Mouse (Mus musculus) adipocyte (in vitro differentiated cells): ENCODE measurements around the gene Macrod2.

Experiments used
- DNase-seq: peaks from one replicate; pipeline ENCODE4 v3.0.0-alpha.2; 2016; ENCODE audit warnings: low spot score

Macrod2 gene

GRCm38 (mm10) chr2:142230985-142231549, 1836.0 kb downstream of the Macrod2 start:
- no peak for DNase-seq

GRCm38 (mm10) chr2:142232828-142233227, 1837.7 kb downstream of the Macrod2 start:
- DNase-seq: no peak

GRCm38 (mm10) chr2:142243483-142243882, 1848.4 kb downstream of the Macrod2 start:
- DNase-seq: no peak

GRCm38 (mm10) chr2:142250383-142250782, 1855.3 kb downstream of the Macrod2 start:
- no peak for DNase-seq

- DNase-seq: no peak
These were observed 1856.4 kb downstream of the Macrod2 start for GRCm38 (mm10) chr2:142251518-142251917.

GRCm38 (mm10) chr2:142253913-142254312, 1858.8 kb downstream of the Macrod2 start:
- DNase-seq: peak; percentile 31

- DNase-seq: no peak
These were observed 1859.5 kb downstream of the Macrod2 start for GRCm38 (mm10) chr2:142254566-142254965.

- DNase-seq: no peak
These were observed 1862.4 kb downstream of the Macrod2 start for GRCm38 (mm10) chr2:142257501-142257900.

GRCm38 (mm10) chr2:142261046-142261445, 1865.9 kb downstream of the Macrod2 start:
- DNase-seq: no peak

GRCm38 (mm10) chr2:142264697-142265096, 1869.6 kb downstream of the Macrod2 start:
- no peak for DNase-seq

- DNase-seq: peak; percentile 6
These were observed 1872.7 kb downstream of the Macrod2 start for GRCm38 (mm10) chr2:142267836-142268235.

- no peak for DNase-seq
These were observed 1891.7 kb downstream of the Macrod2 start for GRCm38 (mm10) chr2:142286761-142287160.

GRCm38 (mm10) chr2:142294831-142295230, 1899.7 kb downstream of the Macrod2 start:
- no peak for DNase-seq

- no peak for DNase-seq
These were observed 1908.2 kb downstream of the Macrod2 start for GRCm38 (mm10) chr2:142303098-142303911.

- DNase-seq: no peak
These were observed 1908.7 kb downstream of the Macrod2 start for GRCm38 (mm10) chr2:142303912-142304182.

GRCm38 (mm10) chr2:142323158-142323557, 1928.0 kb downstream of the Macrod2 start:
- DNase-seq: no peak

GRCm38 (mm10) chr2:142326737-142327136, 1931.6 kb downstream of the Macrod2 start:
- DNase-seq: no peak

- DNase-seq: no peak
These were observed 1934.7 kb downstream of the Macrod2 start for GRCm38 (mm10) chr2:142329761-142330160.

GRCm38 (mm10) chr2:142334441-142335102, 1939.5 kb downstream of the Macrod2 start:
- no peak for DNase-seq

- no peak for DNase-seq
These were observed 1940.2 kb downstream of the Macrod2 start for GRCm38 (mm10) chr2:142335103-142335999.

- no peak for DNase-seq
These were observed 1948.9 kb downstream of the Macrod2 start for GRCm38 (mm10) chr2:142344021-142344420.

GRCm38 (mm10) chr2:142344758-142345157, 1949.6 kb downstream of the Macrod2 start:
- no peak for DNase-seq
